Mouse (Mus musculus): ENCODE measurements around the gene Psors1c2. TPM values are rescaled to one million over a fixed set of nuclear protein-coding genes. Genes with fewer than 3 reads are reported as not detected.
A peak's percentile ranks its signal among the peaks of the same experiment; 100 is the strongest.
"Not testable (repeated sequence)": the region's sequence is repeated elsewhere in the genome, so short reads cannot be mapped to it uniquely, and the experiment has no call there.

The Psors1c2 gene
- 1 to 10 TPM; 1.5 to 2.4 TPM for total RNA-seq (2021)

DNA sequence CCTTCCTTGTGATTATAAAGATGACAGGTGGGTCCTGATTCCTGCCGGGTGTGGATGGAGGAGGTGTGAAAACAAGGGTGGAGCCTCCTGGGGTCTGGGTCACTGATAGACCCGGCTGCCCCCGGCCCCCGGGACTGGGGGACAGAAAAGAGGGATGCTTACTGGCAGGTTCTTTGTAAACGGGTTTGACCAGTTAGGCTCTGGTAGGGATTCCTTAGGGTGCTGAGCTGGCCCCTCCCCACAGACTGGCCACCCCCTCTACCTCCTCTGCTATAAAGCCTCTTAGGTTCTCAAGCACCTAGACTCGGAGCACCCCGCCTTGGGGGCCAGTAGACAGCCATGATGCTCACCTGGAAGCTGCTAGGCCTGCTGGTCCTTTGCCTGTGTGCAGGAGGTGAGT is at the start of gene Psors1c2:
Psors1c2 (plus strand) TSS at position 301 of the 400 bp plus-strand sequence.
- intact Hi-C loops (cut with DNase I): no loop called here
- no peak for DNase-seq

DNA sequence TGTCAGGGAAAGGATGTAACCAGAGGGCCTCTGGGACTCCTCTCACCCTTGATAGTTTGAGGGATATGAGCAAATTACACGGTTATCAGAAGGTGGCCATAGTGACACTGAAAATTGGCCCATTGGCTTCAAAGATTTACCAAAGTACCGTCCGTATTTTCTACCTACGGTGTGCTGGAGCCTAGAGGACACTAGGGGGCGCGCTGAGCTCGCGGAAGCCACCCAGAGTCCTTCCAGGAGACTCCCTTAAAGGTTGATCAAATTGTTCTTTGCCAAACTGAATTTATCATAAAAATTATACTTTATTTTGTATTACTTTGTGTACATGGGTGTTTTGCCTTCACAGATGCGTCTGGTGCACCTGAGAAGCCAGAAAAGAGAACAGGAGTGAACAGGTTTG is 48.9 kb upstream of the Psors1c2 start:
- peak; percentile 56 for DNase-seq
- intact Hi-C loops (cut with DNase I): no loop called here

DNA sequence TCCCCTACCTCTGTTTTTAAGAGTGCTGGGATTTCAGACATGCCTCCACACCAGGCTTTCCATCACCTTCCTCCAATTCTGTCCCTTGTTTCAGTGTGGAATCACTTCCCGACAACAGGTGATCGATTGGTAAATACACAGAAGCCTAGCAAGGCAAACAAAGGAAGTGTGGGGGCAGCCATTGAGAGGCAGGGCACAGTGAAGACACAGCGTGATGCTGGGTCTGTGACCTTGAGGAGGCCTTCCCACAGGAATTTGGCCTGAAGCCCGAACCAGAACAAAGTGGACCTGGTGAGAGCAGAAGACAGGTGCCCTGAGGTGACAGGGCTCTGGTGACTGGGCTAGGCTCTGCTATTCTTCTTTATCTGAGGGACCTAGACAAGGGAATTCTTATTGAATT is 47.3 kb upstream of the Psors1c2 start:
- DNase-seq: peak; percentile 28
- intact Hi-C loops (cut with DNase I): no loop called here

DNA sequence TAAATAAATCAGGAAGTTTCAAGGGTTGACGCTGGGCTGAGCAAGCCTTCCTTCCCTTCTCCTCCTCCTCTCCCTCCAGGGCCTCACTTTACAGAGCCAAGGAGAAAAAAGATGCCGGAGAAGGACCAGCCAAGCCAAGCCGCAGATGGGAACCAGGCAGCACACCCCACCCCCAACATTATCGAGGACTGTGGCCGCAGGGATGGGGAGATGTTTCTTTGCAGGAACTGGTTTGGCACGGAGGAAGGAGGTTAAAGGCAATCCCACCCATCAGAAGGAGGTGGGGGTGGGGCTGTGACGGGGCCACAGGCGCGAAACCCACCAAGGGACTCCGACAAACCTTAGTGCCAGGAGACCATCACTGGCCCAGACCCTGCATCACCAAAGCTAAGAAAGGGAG is 46.3 kb upstream of the Psors1c2 start:
- intact Hi-C loops (cut with DNase I): no loop called here
- DNase-seq: peak; percentile 17

- intact Hi-C loops (cut with DNase I): no loop called here
- DNase-seq: no peak
Measured at GRCm38 (mm10) chr17:35488041-35488440, 45.0 kb upstream of the Psors1c2 start.

GRCm38 (mm10) chr17:35490320-35490719 is 42.7 kb upstream of the Psors1c2 start:
- no peak for DNase-seq
- intact Hi-C loops (cut with DNase I): no loop called here

DNA sequence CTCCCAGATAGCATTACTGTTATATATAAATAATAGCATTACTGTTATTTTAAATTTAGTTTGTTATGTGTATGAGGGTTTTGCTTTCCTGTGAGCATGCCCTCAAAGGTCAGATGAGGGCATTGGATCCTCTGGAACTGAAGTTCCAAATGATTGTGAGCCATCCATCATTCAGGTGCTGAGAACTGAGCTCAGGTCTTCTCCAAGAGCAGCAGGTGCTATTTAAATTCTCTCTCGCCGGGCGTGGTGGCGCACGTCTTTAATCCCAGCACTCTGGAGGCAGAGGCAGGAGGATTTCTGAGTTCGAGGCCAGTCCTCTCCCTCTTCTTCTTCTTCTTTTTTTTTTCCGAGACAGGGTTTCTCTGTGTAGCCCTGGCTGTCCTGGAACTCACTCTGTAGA is 35.9 kb upstream of the Psors1c2 start:
- intact Hi-C loops (cut with DNase I): no loop called here
- no peak for DNase-seq

- no peak for DNase-seq
- intact Hi-C loops (cut with DNase I): no loop called here
Measured at GRCm38 (mm10) chr17:35502226-35502625, 30.8 kb upstream of the Psors1c2 start.

DNA sequence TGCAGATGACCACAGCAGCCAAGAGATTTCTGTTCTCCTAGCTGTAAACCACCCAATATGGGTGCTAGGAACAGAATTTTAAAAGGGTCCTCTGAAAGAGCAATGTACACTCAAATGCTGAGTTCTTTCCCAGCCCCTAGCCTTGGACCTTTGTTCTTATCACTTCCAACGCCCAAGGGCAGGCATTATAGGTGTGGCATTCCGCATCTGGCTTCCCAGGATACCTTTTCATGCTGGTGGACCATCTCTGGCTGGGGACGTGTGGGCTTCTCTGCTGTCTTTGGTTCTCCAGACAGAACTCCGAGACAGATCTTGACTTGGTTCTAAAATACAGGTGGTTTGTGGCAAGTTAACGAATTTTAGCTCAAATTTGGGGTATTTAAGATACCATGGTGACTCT is 30.2 kb upstream of the Psors1c2 start:
- intact Hi-C loops (cut with DNase I): no loop called here
- DNase-seq: no peak

DNA sequence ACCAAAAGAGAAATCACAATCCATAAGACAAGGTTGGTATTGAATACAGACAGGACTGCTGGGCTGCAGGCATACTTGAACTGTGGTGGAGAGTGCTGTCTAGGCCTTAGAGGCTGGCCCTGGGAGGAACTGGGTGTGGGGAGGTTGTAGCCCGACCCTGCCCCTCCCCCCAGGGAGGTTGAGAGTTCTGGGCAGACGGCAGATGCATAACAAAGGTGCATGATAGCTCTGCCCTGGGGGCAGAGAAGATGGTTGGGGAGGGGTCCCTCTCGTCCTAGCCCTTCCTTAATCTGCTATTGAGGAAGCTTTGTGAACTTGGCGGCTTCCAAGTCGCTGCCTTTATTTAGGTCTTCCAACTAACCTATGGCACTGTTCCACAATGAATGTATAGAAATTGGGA is 29.2 kb upstream of the Psors1c2 start:
- DNase-seq: no peak
- intact Hi-C loops (cut with DNase I): no loop called here

DNA sequence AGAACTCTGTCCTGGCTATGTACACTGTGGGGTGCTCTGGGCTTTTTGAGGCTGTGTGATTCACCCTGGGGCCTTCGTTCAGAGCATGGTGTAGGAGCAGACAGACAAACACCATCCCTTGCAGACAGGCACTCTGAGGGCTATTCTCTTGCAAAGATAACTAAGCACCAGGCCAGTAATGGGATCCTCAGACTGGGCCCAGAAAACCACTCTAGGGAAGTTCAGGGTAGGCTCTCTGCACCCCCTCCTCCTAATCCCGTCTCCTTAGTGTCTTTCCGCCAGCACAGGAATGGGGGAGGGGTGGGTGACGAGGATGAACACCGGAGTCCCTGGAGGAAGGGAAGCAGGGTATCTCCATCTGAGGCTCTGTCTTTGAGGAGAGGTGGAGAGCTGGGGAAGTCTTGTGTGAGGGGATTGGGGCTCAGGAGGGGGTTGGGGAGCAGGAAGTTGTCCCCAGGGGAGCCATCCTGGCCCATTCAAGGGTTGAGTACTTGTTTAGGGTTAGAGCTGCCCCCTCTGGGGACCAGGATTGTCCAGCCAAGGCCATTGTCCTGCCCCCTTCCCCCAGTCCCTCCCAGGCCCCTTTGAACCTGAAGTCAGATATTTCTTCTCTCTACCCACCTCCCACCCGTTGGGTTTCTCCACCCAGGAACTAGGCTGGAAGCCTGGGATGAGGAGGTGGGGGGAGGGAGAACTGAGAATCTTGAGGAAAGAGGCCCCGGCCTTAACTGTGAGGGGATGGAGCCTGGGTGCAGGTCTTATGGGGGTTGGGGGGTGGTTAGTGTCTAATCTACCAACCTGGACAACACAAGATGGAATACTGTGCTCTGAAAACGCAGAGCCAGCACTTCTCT is 28.1 kb upstream of the Psors1c2 start:
- intact Hi-C loops (cut with DNase I): no loop called here
- no peak for DNase-seq

- intact Hi-C loops (cut with DNase I): no loop called here
- no peak for DNase-seq
Measured at GRCm38 (mm10) chr17:35505776-35506175, 27.2 kb upstream of the Psors1c2 start, which contains the start of gene Pou5f1. Pou5f1 (plus strand) TSS chr17:35506018.

DNA sequence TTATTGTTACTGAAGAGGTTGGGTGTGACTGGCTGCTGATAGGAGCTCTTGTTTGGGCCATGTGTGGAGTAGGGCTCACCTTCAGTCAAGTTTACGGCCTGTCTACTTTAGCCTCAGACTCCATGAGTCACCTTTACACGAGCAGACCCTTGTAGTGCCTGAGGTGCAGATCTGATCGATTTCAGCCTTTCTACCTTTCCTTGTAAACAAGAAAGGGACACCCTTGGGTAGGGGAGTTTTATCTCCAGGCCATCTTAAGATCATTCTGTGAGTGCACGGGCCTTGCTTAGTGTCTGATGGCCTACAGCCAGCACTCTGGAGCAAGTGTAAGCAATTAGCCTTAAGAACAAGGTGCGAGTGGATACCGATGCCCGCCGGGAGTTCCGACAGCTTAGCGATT is 26.1 kb upstream of the Psors1c2 start:
- intact Hi-C loops (cut with DNase I): no loop called here

GRCm38 (mm10) chr17:35507556-35508260 is 25.3 kb upstream of the Psors1c2 start:
- intact Hi-C loops (cut with DNase I): no loop called here
- DNase-seq: no peak

More for the DNA sequence above, 26.1 kb upstream of the Psors1c2 start:
- no peak for DNase-seq

GRCm38 (mm10) chr17:35508279-35508678 is 24.7 kb upstream of the Psors1c2 start:
- intact Hi-C loops (cut with DNase I); DNase-seq: not testable (repeated sequence)

- intact Hi-C loops (cut with DNase I): no loop called here
- DNase-seq: peak; percentile 50
Measured at GRCm38 (mm10) chr17:35509284-35509683, 23.7 kb upstream of the Psors1c2 start.

GRCm38 (mm10) chr17:35512916-35513626 is 19.9 kb upstream of the Psors1c2 start:
- DNase-seq: no peak

GRCm38 (mm10) chr17:35513886-35514285 is 19.1 kb upstream of the Psors1c2 start:
- peak; percentile 82 for DNase-seq
- intact Hi-C loops (cut with DNase I): no loop called here

More at GRCm38 (mm10) chr17:35512916-35513626, 19.9 kb upstream of the Psors1c2 start:
- intact Hi-C loops (cut with DNase I): no loop called here

DNA sequence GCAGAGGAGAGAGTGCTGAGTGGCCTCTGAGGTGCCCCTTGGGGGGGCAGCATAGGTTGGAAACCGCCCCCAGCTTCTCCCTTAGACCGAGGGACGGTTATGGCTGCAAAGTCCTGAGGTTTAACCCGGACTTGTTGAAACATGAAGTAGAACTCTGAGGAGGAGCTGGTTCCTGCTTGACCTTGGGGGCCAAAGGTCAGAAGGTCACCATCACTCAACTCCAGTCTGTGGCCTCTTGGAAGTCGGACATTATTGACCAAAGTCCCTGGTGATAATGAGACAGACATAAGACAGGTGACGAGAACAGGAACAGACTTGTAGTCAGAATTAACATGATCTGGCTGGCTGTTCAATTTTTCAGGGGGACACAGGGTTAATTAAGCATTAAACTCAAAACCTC is 18.2 kb upstream of the Psors1c2 start:
- no peak for DNase-seq
- intact Hi-C loops (cut with DNase I): no loop called here

DNA sequence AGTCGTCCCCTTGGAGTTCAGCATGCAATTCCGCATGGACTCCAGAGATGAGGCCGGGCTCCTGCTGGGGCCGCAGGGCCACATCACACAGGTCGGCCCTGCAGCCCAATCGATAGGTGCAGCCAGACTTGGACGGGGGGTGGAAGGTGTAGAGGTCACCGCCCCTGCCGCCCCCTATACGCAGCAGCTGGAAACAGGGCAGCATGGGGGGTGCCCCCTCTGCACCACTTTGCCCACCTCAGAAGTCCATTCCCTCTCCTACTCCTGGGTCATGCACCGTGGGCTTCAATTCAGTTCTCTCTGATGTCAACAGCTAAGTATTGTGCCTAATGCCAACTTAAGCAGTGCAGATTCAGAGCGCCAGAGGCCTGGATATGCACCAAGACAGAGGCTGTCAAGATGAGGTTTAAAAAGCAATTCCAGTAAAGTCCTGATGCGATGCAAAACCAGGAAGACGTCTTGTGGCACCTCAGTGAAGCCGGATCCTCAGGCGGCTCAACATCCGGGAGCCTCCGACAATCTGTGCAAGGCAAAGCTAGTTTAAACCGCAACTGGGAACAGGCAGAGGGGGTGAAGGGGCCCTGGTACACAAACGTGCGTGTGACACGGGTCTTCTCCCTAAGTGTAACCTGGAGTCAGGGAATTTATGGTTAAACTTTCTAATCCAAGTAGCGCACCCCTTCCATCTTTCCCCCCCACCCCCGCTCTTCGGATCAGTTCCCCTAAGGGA is 16.9 kb upstream of the Psors1c2 start:
- intact Hi-C loops (cut with DNase I): no loop called here

More for the DNA sequence above, 16.9 kb upstream of the Psors1c2 start:
- DNase-seq: no peak
